Mouse (Mus musculus) cerebellum, adult 11-12 months (tissue): ENCODE measurements around the gene Prrc2a.

Experiments used
- DNase-seq: peaks from one replicate; pipeline ENCODE4 v3.0.0; 2022

The Prrc2a gene

GRCm38 (mm10) chr17:35189186-35189585 lies 24.5 kb upstream of the Prrc2a start:
- no peak for DNase-seq

DNA sequence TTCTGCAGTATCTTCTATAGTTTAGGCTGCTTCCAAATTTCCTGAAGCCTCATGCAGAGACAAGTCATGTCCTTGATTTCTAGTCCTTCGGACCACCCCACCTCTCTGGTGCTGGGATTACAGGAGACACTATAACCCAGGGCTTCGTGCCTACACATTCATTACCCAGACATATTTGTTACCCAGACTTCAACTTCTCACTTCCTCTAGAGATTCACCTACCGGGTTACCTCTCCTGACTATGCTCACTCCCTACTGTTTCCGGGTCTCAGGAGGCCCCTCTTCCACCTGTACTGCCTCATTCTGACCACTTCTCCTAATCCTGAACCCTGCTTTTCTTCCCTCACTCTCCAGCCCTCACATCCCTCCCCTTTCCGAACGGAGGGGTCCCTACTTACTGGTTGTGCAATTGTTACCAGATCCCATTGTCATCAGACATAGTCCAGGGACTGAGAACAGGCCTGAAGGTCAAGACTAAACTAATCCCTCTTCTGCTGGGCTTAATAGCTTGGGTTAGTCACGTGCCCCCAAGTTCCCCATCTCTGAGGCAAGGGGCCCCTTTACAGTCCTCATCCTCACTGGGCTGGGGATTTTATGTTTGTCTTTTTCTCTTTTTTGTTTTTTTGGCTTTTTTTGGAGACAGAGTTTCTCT lies 23.4 kb upstream of the Prrc2a start, which contains the start of gene Lst1:
Gene Lst1, minus strand, starts transcription at position 481 of the 652 bp plus-strand sequence.
- DNase-seq, result no peak

GRCm38 (mm10) chr17:35187345-35187744 lies 22.6 kb upstream of the Prrc2a start:
- DNase-seq, result no peak

- DNase-seq, result no peak
These were observed 22.0 kb upstream of the Prrc2a start for GRCm38 (mm10) chr17:35186681-35187080.

DNA sequence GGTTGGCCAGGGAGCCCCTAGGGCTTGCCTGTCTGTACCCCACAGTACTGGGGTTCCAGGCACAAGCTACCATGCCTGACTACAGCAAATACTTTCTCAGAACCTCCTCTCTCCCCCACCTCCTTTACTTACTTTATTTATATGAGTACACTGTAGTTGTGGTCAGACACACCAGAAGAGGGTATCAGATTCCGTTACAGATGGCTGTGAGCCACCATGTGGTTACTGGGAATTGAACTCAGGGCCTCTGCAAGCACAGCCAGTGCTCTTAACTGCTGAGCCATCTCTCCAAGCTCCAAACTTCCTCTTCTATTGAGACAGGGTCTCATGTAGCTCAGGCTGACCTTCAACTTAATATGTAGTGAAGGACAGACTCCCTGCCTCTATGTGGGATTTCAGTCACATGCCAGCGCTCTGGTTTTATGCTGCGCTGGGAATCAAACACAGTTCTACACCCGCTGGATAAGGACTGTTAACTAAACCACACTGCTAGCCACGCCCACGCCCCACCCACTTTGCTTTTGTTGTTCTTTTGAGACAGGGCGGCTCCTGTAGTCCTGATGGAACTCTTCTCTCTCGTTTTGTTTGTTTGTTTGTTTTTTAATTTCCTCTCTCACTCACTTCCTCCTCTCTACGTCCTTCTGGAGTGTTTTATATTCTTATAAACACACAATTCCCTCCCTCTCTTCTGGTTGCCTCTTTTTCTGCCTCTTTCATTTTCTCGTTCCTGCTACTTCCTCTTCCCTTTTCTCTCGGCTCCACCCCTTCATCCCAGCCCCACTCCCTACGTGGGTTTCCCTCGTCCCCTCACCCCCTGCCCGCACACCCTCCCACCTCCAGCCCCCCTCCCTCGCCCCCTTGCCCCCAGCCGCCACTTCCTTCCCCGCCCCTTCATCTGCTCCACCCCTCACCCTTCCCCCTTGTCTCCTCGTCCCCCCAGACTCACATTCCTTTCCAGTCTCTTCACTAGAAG lies 21.2 kb upstream of the Prrc2a start:
- DNase-seq, result no peak

DNA sequence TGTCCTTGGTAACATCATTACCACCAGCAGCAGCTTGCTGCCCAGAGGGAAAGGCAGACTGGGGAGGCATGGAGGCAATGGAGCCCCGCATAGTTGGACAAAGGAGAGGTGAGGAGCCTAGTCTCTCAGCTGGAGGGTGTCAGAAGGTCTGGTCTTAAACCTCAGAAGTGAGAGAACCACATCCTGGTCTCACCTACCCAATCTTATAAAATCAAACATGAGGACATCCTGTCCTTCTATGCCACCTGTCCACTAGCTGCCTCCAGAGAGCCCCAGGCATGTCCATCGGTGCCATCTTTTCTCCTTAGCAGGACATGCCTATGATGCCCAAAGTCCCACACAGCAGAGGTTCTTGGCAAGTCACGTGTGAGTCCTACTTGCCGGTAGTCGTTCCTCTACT lies 15.4 kb upstream of the Prrc2a start:
- no peak for DNase-seq

GRCm38 (mm10) chr17:35178528-35178927 lies 13.8 kb upstream of the Prrc2a start:
- DNase-seq, result no peak

GRCm38 (mm10) chr17:35175968-35176367 lies 11.3 kb upstream of the Prrc2a start, which contains the start of gene Aif1:
Aif1 (minus strand) TSS chr17:35176068.
- no peak for DNase-seq

DNA sequence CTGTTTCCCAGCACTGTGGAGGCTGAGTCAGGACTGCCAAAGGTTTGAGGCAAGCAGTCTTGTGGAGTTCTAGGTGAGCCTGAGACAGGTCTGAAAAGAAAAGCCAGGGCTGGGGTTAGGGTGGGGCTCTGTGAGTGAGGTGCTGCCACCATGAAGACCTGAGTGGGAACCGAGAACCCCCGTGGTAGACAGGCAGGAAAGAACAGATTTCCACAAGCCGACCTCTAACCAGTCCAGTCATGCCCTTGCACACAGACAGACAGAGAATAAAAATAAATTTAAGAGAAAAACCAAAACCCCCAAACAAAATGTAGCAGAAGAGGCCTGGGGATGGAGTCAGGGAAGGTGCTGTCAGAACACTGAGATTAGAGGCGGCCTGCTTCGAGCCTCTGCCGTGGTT lies 10.7 kb upstream of the Prrc2a start:
- no peak for DNase-seq

- DNase-seq, result no peak
These were observed 9.7 kb upstream of the Prrc2a start for GRCm38 (mm10) chr17:35174201-35174977.

GRCm38 (mm10) chr17:35173329-35173728 lies 8.6 kb upstream of the Prrc2a start:
- no peak for DNase-seq

GRCm38 (mm10) chr17:35172445-35173234 lies 7.9 kb upstream of the Prrc2a start:
- DNase-seq, result no peak

DNA sequence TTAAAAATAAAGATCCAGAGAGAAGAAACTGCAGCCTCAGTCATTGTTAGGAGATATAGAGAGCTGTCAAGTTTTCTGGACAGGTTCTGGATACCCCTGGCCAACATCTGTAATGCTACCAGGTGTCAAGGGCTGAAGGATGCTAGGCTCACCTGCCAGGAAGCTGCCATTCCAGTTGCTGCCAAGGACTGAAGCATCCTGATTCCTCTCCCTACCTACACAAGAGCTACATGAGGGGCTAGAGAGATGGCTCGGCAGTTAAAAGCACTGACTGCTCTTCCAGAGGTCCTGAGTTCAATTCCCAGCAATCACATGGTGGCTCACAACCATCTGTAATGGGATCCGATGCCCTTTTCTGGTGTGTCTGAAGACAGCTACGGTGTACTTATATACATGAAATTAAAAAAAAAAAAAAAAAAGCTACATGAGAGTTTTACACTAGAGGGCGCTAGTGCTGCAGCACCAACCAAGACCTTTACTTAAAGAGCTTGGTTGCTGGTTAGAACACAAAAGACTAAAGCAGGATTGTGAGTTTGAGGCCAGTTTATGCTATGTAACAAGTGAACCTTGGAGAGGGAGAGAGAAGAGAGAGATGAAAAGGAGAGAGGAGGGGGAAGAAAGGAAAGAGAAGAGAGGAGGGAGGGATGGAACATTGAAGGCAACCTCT lies 4.0 kb upstream of the Prrc2a start:
- DNase-seq, result no peak

DNA sequence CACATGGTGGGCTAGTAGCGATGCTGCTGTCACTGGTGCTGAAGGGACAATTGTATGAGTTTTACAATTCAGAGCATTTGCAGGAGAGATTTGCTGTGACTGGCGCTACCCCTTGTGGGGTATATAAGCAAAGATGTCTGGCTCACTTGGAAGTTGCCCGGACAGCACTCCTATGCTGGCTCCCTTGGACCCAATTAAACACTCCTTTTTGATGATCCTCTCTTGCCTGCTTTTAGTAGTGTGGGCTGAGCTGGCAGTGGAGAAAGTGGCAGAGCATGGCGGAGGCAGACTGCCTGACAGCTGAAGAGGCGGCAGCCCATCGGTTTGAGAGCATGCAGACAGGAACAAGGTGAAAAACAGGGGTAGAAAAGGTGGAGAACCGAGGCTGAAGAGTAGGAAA lies 3.1 kb upstream of the Prrc2a start:
- DNase-seq, result no peak

DNA sequence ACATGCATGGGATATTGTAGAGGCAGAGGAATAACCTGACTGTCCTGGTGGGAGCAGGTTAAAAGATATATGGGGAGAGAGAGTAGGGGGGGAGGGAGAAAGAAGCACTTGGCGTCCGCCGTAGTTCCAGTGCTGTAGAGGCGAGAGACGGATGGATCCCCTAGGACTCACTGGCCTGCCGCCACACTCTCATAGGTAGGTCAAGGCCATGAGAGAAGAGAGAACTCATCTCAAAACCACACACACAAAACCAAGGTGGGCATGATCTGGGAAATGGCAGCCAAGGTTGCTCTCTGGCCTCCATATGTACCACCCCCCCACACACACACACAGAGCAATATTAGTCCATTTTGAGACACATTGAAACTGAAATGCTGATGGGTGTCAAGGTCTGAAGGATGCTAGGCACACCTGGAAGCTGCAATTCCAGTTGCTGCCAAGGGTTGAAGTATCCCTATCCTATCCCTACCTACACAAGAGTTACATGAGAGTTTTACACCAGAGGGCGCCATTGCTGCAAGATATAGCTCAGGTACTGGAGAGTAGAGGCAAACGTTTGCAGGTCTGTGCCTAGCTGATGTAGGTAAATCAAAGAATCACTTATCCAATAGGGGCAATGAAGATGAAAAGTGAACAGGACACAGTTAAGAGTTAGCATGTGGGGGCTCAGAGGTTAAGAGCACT lies 1.8 kb upstream of the Prrc2a start:
- DNase-seq, result peak; percentile 77

DNA sequence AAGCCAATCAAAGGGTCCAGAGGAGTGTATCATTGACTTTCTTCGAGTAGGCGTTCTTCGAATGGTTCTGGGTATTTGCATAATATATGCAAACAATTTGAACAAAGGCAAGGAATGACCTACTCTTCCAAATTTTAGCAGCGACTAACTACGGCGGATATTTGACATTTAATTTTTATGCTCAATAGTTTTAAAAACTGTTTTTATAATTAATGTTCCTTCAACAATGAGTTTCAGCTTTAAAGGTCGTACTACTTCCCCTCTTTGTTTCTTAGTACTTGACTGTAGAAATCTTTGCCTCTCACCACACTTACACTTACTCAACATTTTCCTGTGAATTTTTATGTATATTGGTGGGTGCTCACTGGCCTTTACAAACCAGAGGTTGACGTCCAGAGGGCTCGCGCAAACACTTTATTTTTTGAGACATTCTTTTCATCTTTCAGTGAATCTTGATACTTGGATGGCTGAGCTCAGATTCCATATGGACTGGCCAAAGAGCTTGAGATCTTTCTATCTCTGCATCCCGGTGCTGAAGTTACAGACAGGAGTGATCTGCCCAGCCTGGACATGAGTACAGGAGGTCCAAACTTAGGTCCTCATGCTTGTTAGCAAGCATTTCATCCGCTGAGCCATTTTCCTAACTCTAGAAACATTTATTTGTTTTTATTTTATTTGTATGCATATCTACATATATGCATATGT lies 906 bp upstream of the Prrc2a start:
- no peak for DNase-seq

DNA sequence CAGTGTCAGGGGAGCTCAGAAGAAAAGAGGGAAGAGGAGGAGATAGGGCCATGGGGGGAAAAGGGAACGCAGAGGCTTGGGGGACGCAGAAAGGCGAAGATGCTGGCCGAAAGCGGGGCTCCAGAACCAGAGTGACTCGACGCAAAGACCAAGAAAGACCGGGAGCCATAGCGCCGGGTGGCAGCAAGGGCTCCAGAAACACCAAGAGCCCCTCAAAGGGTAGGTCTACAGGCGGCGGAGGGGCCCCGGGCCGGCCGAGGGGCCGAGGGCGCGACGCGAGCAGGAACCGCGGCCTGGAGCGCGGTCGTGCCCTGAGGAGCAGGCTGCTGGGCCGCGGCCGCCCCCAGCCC lies 504 bp downstream of the Prrc2a start:
- DNase-seq, result no peak

GRCm38 (mm10) chr17:35163326-35164081 lies 1.2 kb downstream of the Prrc2a start:
- peak; percentile 52 for DNase-seq

DNA sequence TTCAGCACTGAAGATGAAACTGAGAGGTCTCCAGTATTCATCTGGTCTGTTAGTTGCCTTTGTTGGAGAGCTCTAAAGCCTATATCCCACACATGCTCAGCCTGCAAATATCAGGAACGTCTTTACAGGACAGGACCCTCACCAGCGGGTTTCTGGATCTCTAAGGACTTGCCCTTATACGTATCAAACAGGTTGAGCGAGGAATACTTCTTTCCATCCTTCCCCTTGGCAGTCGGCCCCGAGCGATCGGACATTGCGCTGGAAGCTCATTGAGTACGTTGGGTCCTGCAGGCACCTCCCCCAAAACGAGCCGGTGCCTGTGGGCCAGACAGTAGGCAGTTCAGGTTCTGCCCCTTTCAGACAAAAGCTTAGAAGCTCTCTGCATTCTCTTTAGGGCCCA lies 2.0 kb downstream of the Prrc2a start:
- DNase-seq, result peak; percentile 60

DNA sequence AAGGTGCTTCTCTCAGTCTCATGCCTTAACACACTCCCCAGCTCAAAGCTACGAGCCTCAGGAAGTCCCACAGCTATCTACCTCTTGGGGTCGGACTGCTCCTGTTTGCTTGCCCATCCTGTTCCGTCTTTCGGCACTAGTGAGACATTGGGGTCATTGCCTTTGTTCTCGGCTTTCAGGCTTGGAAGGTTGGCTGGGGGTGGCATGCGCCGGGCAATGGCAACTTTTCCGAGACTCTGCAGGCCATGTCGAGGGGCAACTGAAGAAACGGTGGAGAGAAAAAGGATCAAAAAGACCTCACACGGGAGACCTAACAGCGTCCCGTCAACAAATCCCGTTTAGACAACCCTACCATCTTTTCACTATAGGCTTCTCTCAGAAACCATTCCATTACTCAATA lies 2.6 kb downstream of the Prrc2a start:
- no peak for DNase-seq
